Mouse (Mus musculus): ENCODE results near the gene Pih1d1. TPM values are rescaled to one million over a fixed set of nuclear protein-coding genes. Genes with fewer than 3 reads are reported as not detected.
"Not testable (repeated sequence)": the region's sequence is repeated elsewhere in the genome, so short reads cannot be mapped to it uniquely, and the experiment has no call there.

Gene Pih1d1
- total RNA-seq, 1 experiment from 2014 or later, result 59.8 TPM

GRCm38 (mm10) chr7:45144368-45145174 is 9.5 kb upstream of the Pih1d1 start:
- no peak for ATAC-seq (replicated peaks; ENCODE audit: low read depth, poor library complexity, severe bottlenecking)

DNA sequence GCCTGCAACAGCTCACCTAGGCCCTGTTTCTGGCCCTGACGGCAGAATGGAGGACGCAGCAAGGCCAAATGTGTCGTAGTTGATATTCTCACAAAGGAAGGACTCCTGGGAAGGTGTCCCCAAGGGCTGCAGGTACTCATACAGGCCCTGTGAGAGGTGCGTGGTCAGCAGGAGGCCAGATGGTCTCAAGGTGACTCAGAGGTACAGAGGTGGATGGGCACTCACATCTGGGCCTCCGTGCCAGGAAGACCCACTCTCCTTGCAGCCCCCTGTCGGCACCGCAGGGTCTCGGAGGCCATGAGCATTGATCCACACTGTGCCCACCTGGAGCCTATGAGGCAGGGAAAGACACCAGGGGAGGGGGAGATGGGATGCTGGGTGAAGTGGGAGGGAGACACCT is 8.6 kb upstream of the Pih1d1 start:
- ATAC-seq (replicated peaks; ENCODE audit: low read depth, poor library complexity, severe bottlenecking), result no peak

GRCm38 (mm10) chr7:45147267-45147666 is 6.8 kb upstream of the Pih1d1 start:
- ATAC-seq (replicated peaks; ENCODE audit: low read depth, poor library complexity, severe bottlenecking), result no peak

DNA sequence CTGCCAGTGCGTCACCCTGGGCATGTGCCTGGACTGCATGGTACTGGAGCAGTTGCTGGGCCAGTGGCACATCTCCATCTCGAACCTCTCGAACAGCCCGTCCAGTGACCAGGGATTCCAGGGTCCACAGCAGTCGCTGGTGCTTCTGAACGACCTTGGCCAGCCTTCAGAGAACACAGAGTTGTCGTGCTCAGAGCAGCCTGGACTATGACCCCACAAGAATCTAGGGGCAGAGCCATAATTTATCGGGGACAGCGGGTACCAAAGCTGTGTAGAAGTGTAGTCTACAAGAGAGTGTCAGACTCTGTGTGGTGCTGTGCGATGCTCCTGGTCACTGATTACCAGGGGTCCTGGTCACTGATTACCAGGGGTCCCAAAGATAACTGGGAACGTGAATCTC is 6.2 kb upstream of the Pih1d1 start:
- ATAC-seq (replicated peaks; ENCODE audit: low read depth, poor library complexity, severe bottlenecking), result no peak

- no peak for ATAC-seq (replicated peaks; ENCODE audit: low read depth, poor library complexity, severe bottlenecking)
Measured at GRCm38 (mm10) chr7:45148534-45149098, 5.5 kb upstream of the Pih1d1 start.

GRCm38 (mm10) chr7:45149545-45149944 is 4.6 kb upstream of the Pih1d1 start:
- no peak for ATAC-seq (replicated peaks; ENCODE audit: low read depth, poor library complexity, severe bottlenecking)

DNA sequence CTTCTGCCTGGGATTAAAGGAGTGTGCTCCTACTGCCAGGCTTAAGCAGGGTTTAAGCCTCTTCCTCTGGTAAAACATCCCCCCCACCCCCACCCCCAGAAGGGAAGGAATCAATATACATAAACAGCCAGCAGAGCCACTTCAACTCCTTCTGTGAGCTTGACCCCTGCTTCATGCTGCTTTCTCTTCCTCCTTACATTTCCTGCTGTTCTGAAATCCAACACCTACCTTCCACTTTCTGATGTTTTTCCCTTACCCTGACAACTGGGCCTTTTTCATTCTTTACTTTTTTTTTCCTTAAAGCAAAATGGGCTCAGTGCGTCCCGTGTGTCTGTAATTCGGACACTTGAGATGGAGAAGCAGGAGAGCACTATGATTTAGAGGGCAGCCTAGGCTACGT is 3.8 kb upstream of the Pih1d1 start:
- ATAC-seq (replicated peaks; ENCODE audit: low read depth, poor library complexity, severe bottlenecking), result no peak

- no peak for ATAC-seq (replicated peaks; ENCODE audit: low read depth, poor library complexity, severe bottlenecking)
Measured at GRCm38 (mm10) chr7:45151303-45151702, 2.8 kb upstream of the Pih1d1 start.

DNA sequence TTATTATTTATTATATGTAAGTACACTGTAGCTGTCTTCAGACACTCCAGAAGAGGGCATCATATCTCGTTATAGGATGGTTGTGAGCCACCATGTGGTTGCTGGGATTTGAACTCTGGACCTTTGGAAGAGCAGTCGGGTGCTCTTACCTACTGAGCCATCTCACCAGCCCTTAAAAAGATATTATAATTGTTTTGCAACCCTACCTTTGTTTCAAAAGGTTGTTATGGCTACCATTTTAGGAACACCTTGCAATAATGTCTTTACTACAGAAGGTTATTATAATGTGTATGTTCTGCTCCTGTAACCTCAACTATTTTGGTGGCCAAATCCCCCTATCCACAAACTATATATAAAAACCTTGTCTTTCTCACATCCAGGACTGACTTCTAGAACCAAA is 1.1 kb upstream of the Pih1d1 start:
- not testable (repeated sequence) for ATAC-seq (replicated peaks; ENCODE audit: low read depth, poor library complexity, severe bottlenecking)

GRCm38 (mm10) chr7:45153586-45153985 is 517 bp upstream of the Pih1d1 start:
- no peak for ATAC-seq (replicated peaks; ENCODE audit: low read depth, poor library complexity, severe bottlenecking)

DNA sequence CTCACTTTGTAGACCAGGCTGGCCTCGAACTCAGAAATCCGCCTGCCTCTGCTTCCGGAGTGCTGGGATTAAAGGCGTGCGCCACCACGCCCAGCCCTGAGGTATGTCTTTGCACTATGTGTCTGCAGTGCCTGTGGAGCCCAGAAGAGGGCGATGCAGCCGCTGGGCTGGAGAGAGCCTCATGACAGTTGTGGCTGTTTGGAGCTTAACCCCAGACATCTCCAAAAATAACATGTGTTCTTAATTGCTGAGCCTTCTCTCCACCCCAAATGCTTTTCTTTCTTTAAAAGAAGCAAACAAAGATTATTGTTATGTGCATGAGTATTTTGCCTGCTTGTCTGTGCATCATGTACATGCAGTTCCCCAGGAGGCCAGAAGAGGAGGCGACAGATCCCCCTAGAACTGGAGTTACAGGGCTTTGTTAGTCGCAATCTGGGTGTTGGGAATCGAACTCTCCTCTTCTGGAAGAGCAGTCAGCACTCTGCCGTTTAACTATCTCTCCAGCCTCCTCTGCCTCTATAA is 951 bp downstream of the Pih1d1 start:
- ATAC-seq (replicated peaks; ENCODE audit: low read depth, poor library complexity, severe bottlenecking), result peak; percentile 45; the same call in 1 of the 2 replicates

DNA sequence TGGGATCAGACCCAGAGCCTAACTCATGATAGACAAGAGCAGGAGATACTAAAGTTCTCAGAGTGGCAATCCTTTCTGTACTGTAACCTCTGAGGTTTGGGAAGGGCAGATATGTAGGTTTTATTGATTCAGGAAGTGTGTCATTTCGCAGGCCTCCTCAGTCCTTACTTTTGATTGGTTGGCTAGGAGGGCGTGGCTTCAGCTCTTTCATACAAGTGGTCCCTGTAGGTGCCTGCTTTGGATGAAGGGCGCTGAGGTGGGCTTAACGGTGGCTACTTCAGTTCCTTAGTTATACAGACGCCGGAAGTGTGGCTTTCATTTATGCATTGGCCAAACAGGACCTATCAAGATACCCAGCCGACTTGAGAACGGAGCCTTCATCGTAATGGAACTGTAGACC is 1.5 kb downstream of the Pih1d1 start:
- ATAC-seq (replicated peaks; ENCODE audit: low read depth, poor library complexity, severe bottlenecking), result no peak

DNA sequence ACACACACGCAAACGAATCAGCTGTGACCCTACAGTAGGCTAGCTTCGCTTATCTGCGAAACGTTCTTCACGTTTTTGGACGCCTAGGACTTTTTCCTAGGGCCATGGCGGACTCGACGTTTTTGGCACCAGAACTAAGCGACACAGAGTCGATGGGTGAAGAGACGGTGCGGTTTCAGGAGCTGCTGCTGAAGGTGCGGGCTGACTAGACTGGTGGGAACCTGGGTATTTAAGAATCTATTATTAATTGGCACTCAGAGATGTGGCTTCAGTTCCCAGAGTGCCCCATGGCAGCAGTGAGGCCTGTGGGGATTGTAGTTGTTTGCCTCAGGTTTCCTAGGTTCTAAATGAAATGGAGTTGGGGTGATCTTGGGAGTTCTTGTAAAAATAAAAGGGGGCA is 2.1 kb downstream of the Pih1d1 start:
- ATAC-seq (replicated peaks; ENCODE audit: low read depth, poor library complexity, severe bottlenecking), result no peak

GRCm38 (mm10) chr7:45157459-45157858 is 3.4 kb downstream of the Pih1d1 start:
- no peak for ATAC-seq (replicated peaks; ENCODE audit: low read depth, poor library complexity, severe bottlenecking)

GRCm38 (mm10) chr7:45158991-45159390 is 4.9 kb downstream of the Pih1d1 start:
- no peak for ATAC-seq (replicated peaks; ENCODE audit: low read depth, poor library complexity, severe bottlenecking)

GRCm38 (mm10) chr7:45160316-45160800 is 6.3 kb downstream of the Pih1d1 start:
- ATAC-seq (replicated peaks; ENCODE audit: low read depth, poor library complexity, severe bottlenecking), result no peak

DNA sequence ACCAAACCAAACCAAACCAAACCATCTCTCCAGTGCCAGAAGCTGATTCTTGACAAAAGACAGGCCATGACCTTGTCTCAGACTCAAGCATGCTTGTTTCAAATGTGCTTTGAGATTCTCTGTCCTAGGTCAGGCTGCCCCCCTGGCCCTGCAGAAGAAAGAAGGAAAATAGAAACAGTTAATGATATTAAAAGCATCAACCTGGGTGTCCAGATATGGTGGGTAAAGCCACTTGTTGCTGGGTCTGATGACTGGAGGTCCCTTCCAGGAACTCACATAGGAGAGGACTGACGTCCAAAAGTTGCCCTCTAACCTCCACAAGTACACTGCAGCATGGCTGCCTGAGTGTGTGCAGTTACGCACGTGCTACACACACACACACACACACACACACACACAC is 6.8 kb downstream of the Pih1d1 start:
- no peak for ATAC-seq (replicated peaks; ENCODE audit: low read depth, poor library complexity, severe bottlenecking)

DNA sequence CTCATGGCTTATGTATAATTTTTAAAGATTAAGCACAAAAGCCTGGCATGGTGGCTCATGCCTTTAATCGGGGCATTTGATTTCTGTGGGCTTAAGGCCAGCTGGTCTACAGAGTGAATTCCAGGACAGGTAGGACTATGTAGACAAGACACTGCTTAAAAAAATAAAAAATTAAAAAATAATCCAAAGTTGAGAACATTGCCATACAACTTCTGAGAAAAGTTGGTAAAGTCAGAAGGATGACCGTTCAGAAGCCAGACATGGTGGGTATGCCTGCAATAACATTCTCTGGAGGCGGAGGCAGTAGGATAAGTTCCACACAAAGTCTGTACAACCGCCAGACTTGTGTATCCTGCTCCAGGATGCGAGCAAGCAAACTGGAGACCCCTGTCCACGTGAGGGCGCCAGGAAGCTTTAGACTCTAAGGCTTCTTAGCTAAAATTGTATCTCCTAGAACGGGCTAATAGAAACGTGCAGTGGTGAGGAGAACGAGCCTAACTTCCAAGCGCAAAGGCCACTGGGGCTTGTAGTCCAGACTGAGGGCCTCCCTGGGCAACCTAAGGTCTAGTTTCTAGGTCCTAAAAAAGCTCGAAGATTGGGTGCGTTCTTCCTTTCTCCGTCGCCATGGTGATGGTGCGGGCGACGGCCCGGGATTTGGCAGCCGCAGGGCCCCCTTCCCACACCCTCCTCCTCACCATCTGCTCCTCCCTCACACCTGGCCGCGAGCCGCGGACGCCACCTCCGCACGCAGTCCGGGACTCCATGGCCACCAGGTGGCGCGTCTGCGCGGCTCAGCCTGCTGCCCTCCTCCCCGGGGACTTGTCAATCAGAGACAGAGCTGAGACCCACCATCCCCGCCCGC is 7.7 kb downstream of the Pih1d1 start:
- peak; percentile 89 for ATAC-seq (replicated peaks; ENCODE audit: low read depth, poor library complexity, severe bottlenecking)

DNA sequence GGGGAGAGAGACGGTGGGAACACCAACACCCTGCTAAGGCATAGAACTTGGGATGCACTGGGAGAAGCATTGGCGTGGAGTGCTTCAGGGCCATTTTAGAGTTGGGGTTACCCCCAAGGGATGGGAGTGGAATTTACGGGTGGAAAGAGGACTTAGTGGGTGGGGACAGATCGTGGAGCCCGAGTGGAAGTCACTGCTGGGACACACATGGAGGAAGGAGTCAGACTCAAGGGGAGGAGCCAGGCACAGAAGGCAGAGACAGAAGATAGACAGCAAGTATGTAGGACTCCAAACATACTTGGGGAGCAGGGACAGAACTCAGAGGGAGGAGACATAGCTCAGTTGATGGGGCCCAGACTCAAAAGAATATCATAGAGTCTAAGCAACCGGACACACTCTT is 8.4 kb downstream of the Pih1d1 start:
- no peak for ATAC-seq (replicated peaks; ENCODE audit: low read depth, poor library complexity, severe bottlenecking)

DNA sequence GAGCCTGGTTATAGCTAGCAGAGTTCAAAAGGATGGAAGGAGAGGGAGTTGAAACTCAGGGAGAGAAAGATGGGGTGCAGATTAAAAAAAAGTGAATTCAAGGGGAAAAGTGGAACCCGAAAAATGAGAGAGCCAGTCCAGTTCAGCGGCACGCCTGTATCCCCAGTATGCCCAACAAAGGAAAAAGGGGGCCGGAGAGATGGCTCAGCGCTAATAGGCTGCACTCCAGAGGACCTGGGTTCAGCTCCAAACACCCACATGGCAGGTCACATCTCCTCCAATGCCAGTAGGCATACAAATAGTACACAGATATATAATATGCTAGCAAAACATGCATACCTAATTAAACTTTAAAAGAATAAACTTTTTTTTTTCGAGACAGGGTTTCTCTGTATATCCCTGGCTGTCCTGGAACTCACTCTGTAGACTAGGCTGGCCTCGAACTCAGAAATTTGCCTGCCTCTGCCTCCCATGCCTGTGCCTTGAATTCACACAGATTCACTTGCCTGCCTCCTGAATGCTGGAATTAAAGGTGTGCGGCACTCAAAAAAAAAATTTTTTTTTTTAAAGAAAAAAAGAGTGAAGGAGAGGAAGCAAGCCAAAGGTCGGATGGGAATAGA is 9.0 kb downstream of the Pih1d1 start:
- ATAC-seq (replicated peaks; ENCODE audit: low read depth, poor library complexity, severe bottlenecking), result no peak

Measured in common myeloid progenitor, adult 5-6 weeks (primary cell).